Mouse (Mus musculus): Measurements from ENCODE around the gene Tdrd9. TPM values are rescaled to one million over a fixed set of nuclear protein-coding genes. Genes with fewer than 3 reads are reported as not detected.

Gene Tdrd9
- total and polyA plus RNA-seq, 2 experiments from 2014 or later: 0.39 to 1.5 TPM

- 3% methylated on average over 12 of the region's 12 CpGs for WGBS
- H3K4me3 ChIP-seq (ENCODE audit: low read depth, low read length): no peak overlapping the region
- peak overlapping the region; percentile 26; the same call in 1 of the 2 replicates for H3K4me2 ChIP-seq (ENCODE audit: low read depth, low read length, poor library complexity, severe bottlenecking)
- ATAC-seq (ENCODE audit: low FRiP score): no peak
- no peaks in the 10 kb centered on the region for H3K27me3 ChIP-seq (ENCODE audit: insufficient read depth, low read length)
- H3K27ac ChIP-seq (ENCODE audit: low read depth, low read length): no peak overlapping the region
- DNase-seq (ENCODE audit: low spot score): peak; percentile 92
- no peaks in the 10 kb centered on the region for H3K9me3 ChIP-seq (ENCODE audit: low read length)
- no peak overlapping the region for H3K9ac ChIP-seq (replicated peaks; ENCODE audit: low read length, poor library complexity, severe bottlenecking)
- peak; percentile 93 for TF ChIP-seq CTCF (IDR thresholded peaks at IDR 0.05)
- no peaks in the 10 kb centered on the region for H3K36me3 ChIP-seq (ENCODE audit: insufficient read depth, low read length)
- no peaks in the 10 kb centered on the region for H3K4me1 ChIP-seq (ENCODE audit: insufficient read depth, low read length)
These were observed 119.7 kb downstream of the Tdrd9 start for GRCm38 (mm10) chr12:112091054-112091453.

- Histone ChIP-seq H3K4me3 (ENCODE audit: low read depth, low read length) (no peak overlapping the region), H3K4me1 (ENCODE audit: insufficient read depth, low read length) (no peaks in the 10 kb centered on the region), H3K9ac (replicated peaks; ENCODE audit: low read length, poor library complexity, severe bottlenecking) (no peak overlapping the region), H3K4me2 (ENCODE audit: low read depth, low read length, poor library complexity, severe bottlenecking) (no peak overlapping the region), H3K27me3 (ENCODE audit: insufficient read depth, low read length) (no peaks in the 10 kb centered on the region), H3K9me3 (ENCODE audit: low read length) (no peaks in the 10 kb centered on the region), H3K27ac (ENCODE audit: low read depth, low read length) (no peak overlapping the region), H3K36me3 (ENCODE audit: insufficient read depth, low read length) (no peaks in the 10 kb centered on the region)
- 85% methylated on average over 8 of the region's 8 CpGs for WGBS
- ATAC-seq (ENCODE audit: low FRiP score) (no peak), DNase-seq (ENCODE audit: low spot score) (no peak)
- TF ChIP-seq CTCF (IDR thresholded peaks at IDR 0.05): no peak
These were observed 123.0 kb downstream of the Tdrd9 start for GRCm38 (mm10) chr12:112094261-112094880.

GRCm38 (mm10) chr12:112096051-112096732 is 124.8 kb downstream of the Tdrd9 start:
- 74% methylated on average over 13 of the region's 13 CpGs for WGBS
- Histone ChIP-seq H3K27ac (ENCODE audit: low read depth, low read length) (no peak overlapping the region), H3K36me3 (ENCODE audit: insufficient read depth, low read length) (no peaks in the 10 kb centered on the region), H3K9ac (replicated peaks; ENCODE audit: low read length, poor library complexity, severe bottlenecking) (no peak overlapping the region), H3K27me3 (ENCODE audit: insufficient read depth, low read length) (no peaks in the 10 kb centered on the region), H3K4me2 (ENCODE audit: low read depth, low read length, poor library complexity, severe bottlenecking) (no peak overlapping the region), H3K9me3 (ENCODE audit: low read length) (no peaks in the 10 kb centered on the region), H3K4me1 (ENCODE audit: insufficient read depth, low read length) (no peaks in the 10 kb centered on the region), H3K4me3 (ENCODE audit: low read depth, low read length) (no peak overlapping the region)
- ATAC-seq (ENCODE audit: low FRiP score) (no peak), DNase-seq (ENCODE audit: low spot score) (peak; percentile 15)
- TF ChIP-seq CTCF (IDR thresholded peaks at IDR 0.05): no peak

- no peak for DNase-seq (ENCODE audit: low spot score)
- no peak for TF ChIP-seq CTCF (IDR thresholded peaks at IDR 0.05)
- Histone ChIP-seq H3K27me3 (ENCODE audit: insufficient read depth, low read length) (no peaks in the 10 kb centered on the region), H3K27ac (ENCODE audit: low read depth, low read length) (no peak overlapping the region), H3K4me3 (ENCODE audit: low read depth, low read length) (no peak overlapping the region), H3K4me1 (ENCODE audit: insufficient read depth, low read length) (no peaks in the 10 kb centered on the region), H3K9ac (replicated peaks; ENCODE audit: low read length, poor library complexity, severe bottlenecking) (no peak overlapping the region), H3K4me2 (ENCODE audit: low read depth, low read length, poor library complexity, severe bottlenecking) (no peak overlapping the region), H3K36me3 (ENCODE audit: insufficient read depth, low read length) (no peaks in the 10 kb centered on the region), H3K9me3 (ENCODE audit: low read length) (no peaks in the 10 kb centered on the region)
- WGBS: 79% methylated on average over 8 of the region's 8 CpGs
- ATAC-seq (ENCODE audit: low FRiP score): no peak
These were observed 125.4 kb downstream of the Tdrd9 start for GRCm38 (mm10) chr12:112096733-112097117.

- 48% methylated on average over 4 of the region's 4 CpGs for WGBS
- DNase-seq (ENCODE audit: low spot score) (no peak), ATAC-seq (ENCODE audit: low FRiP score) (no peak)
- Histone ChIP-seq H3K9ac (replicated peaks; ENCODE audit: low read length, poor library complexity, severe bottlenecking) (no peak overlapping the region), H3K4me1 (ENCODE audit: insufficient read depth, low read length) (no peaks in the 10 kb centered on the region), H3K27me3 (ENCODE audit: insufficient read depth, low read length) (no peaks in the 10 kb centered on the region), H3K36me3 (ENCODE audit: insufficient read depth, low read length) (no peaks in the 10 kb centered on the region), H3K4me3 (ENCODE audit: low read depth, low read length) (no peak overlapping the region), H3K27ac (ENCODE audit: low read depth, low read length) (no peak overlapping the region), H3K4me2 (ENCODE audit: low read depth, low read length, poor library complexity, severe bottlenecking) (no peak overlapping the region), H3K9me3 (ENCODE audit: low read length) (no peaks in the 10 kb centered on the region)
- no peak for TF ChIP-seq CTCF (IDR thresholded peaks at IDR 0.05)
These were observed 128.7 kb downstream of the Tdrd9 start for GRCm38 (mm10) chr12:112100106-112100505.

GRCm38 (mm10) chr12:112101045-112101444 is 129.7 kb downstream of the Tdrd9 start:
- Histone ChIP-seq H3K27ac (ENCODE audit: low read depth, low read length) (no peak overlapping the region), H3K36me3 (ENCODE audit: insufficient read depth, low read length) (no peaks in the 10 kb centered on the region), H3K4me3 (ENCODE audit: low read depth, low read length) (no peak overlapping the region), H3K27me3 (ENCODE audit: insufficient read depth, low read length) (no peaks in the 10 kb centered on the region), H3K4me2 (ENCODE audit: low read depth, low read length, poor library complexity, severe bottlenecking) (no peak overlapping the region), H3K4me1 (ENCODE audit: insufficient read depth, low read length) (no peaks in the 10 kb centered on the region), H3K9me3 (ENCODE audit: low read length) (no peaks in the 10 kb centered on the region), H3K9ac (replicated peaks; ENCODE audit: low read length, poor library complexity, severe bottlenecking) (no peak overlapping the region)
- WGBS: 55% methylated on average over 4 of the region's 4 CpGs
- DNase-seq (ENCODE audit: low spot score): peak; percentile 35
- peak; percentile 54 for TF ChIP-seq CTCF (IDR thresholded peaks at IDR 0.05)
- no peak for ATAC-seq (ENCODE audit: low FRiP score)
